Mouse (Mus musculus): ENCODE data around the gene Klf6. TPM values are rescaled to one million over a fixed set of nuclear protein-coding genes. Genes with fewer than 3 reads are reported as not detected.

Gene Klf6
- polyA plus RNA-seq, 1 experiment from 2014 or later: 23.9 TPM

GRCm38 (mm10) chr13:5847736-5848135, 13.5 kb upstream of the Klf6 start:
- ATAC-seq (ENCODE audit: insufficient number of reproducible peaks, low FRiP score, low TSS enrichment, low read depth) (no peak), DNase-seq (ENCODE audit: low spot score) (no peak)
- no peak overlapping the region for H3K4me3 ChIP-seq (ENCODE audit: low read depth, low read length)
- H3K27me3 ChIP-seq (ENCODE audit: control insufficient read depth, insufficient read depth, low read length): no peaks in the 10 kb centered on the region
- H3K9ac ChIP-seq (ENCODE audit: low read length): no peak overlapping the region
- H3K9me3 ChIP-seq (ENCODE audit: control insufficient read depth, low read length): no peaks in the 10 kb centered on the region
- WGBS: 46% methylated on average over 2 of the region's 2 CpGs
- H3K36me3 ChIP-seq (ENCODE audit: control insufficient read depth, insufficient read depth, low read length): no peaks in the 10 kb centered on the region
- no peak overlapping the region for H3K27ac ChIP-seq (replicated peaks; ENCODE audit: low read depth, low read length)
- H3K4me1 ChIP-seq (ENCODE audit: control insufficient read depth, insufficient read depth, low read length): no peaks in the 10 kb centered on the region
- no peak overlapping the region for H3K4me2 ChIP-seq (ENCODE audit: low read depth, severe bottlenecking)

GRCm38 (mm10) chr13:5860651-5861156, 578 bp upstream of the Klf6 start:
- ATAC-seq (ENCODE audit: insufficient number of reproducible peaks, low FRiP score, low TSS enrichment, low read depth) (peak; percentile 59), DNase-seq (ENCODE audit: low spot score) (no peak)
- H3K36me3 ChIP-seq (ENCODE audit: control insufficient read depth, insufficient read depth, low read length): no peaks in the 10 kb centered on the region
- WGBS: under 1% methylated on average over 27 of the region's 27 CpGs
- peak overlapping the region; percentile 48 for H3K4me3 ChIP-seq (ENCODE audit: low read depth, low read length)
- no peaks in the 10 kb centered on the region for H3K27me3 ChIP-seq (ENCODE audit: control insufficient read depth, insufficient read depth, low read length)
- no peaks in the 10 kb centered on the region for H3K9me3 ChIP-seq (ENCODE audit: control insufficient read depth, low read length)
- H3K4me2 ChIP-seq (ENCODE audit: low read depth, severe bottlenecking): peak overlapping the region; percentile 61
- peak overlapping the region; percentile 90 for H3K27ac ChIP-seq (replicated peaks; ENCODE audit: low read depth, low read length)
- peak overlapping the region; percentile 84 for H3K9ac ChIP-seq (ENCODE audit: low read length)
- H3K4me1 ChIP-seq (ENCODE audit: control insufficient read depth, insufficient read depth, low read length): no peaks in the 10 kb centered on the region

- Histone ChIP-seq H3K4me1 (ENCODE audit: control insufficient read depth, insufficient read depth, low read length) (no peaks in the 10 kb centered on the region), H3K27ac (replicated peaks; ENCODE audit: low read depth, low read length) (no peak overlapping the region; the same call in 1 of the 2 replicates), H3K9me3 (ENCODE audit: control insufficient read depth, low read length) (no peaks in the 10 kb centered on the region), H3K9ac (ENCODE audit: low read length) (peak overlapping the region; percentile 68), H3K4me3 (ENCODE audit: low read depth, low read length) (peak overlapping the region; percentile 48), H3K36me3 (ENCODE audit: control insufficient read depth, insufficient read depth, low read length) (peaks cover 3% of the 10 kb centered on the region; the same call in 1 of the 2 replicates), H3K4me2 (ENCODE audit: low read depth, severe bottlenecking) (peak overlapping the region; percentile 51), H3K27me3 (ENCODE audit: control insufficient read depth, insufficient read depth, low read length) (no peaks in the 10 kb centered on the region)
- under 1% methylated on average over 20 of the region's 20 CpGs for WGBS
- DNase-seq (ENCODE audit: low spot score): peak; percentile 40
- ATAC-seq (ENCODE audit: insufficient number of reproducible peaks, low FRiP score, low TSS enrichment, low read depth): no peak
These were observed 832 bp downstream of the Klf6 start for GRCm38 (mm10) chr13:5862003-5862625.

GRCm38 (mm10) chr13:5862626-5863407, 1.5 kb downstream of the Klf6 start:
- Histone ChIP-seq H3K4me3 (ENCODE audit: low read depth, low read length) (peak overlapping the region; percentile 48), H3K27ac (replicated peaks; ENCODE audit: low read depth, low read length) (no peak overlapping the region), H3K9ac (ENCODE audit: low read length) (peak overlapping the region; percentile 44), H3K36me3 (ENCODE audit: control insufficient read depth, insufficient read depth, low read length) (peaks cover 6% of the 10 kb centered on the region; the same call in 1 of the 2 replicates), H3K9me3 (ENCODE audit: control insufficient read depth, low read length) (no peaks in the 10 kb centered on the region), H3K4me2 (ENCODE audit: low read depth, severe bottlenecking) (peak overlapping the region; percentile 51), H3K4me1 (ENCODE audit: control insufficient read depth, insufficient read depth, low read length) (no peaks in the 10 kb centered on the region), H3K27me3 (ENCODE audit: control insufficient read depth, insufficient read depth, low read length) (no peaks in the 10 kb centered on the region)
- peak; percentile 30 for DNase-seq (ENCODE audit: low spot score)
- WGBS: 8% methylated on average over 16 of the region's 16 CpGs
- ATAC-seq (ENCODE audit: insufficient number of reproducible peaks, low FRiP score, low TSS enrichment, low read depth): no peak

- H3K27me3 ChIP-seq (ENCODE audit: control insufficient read depth, insufficient read depth, low read length): no peaks in the 10 kb centered on the region
- no peaks in the 10 kb centered on the region for H3K4me1 ChIP-seq (ENCODE audit: control insufficient read depth, insufficient read depth, low read length)
- H3K27ac ChIP-seq (replicated peaks; ENCODE audit: low read depth, low read length): no peak overlapping the region
- peaks cover 7% of the 10 kb centered on the region; the same call in 1 of the 2 replicates for H3K36me3 ChIP-seq (ENCODE audit: control insufficient read depth, insufficient read depth, low read length)
- H3K9ac ChIP-seq (ENCODE audit: low read length): peak overlapping the region; percentile 44; the same call in 1 of the 2 replicates
- peak overlapping the region; percentile 51 for H3K4me2 ChIP-seq (ENCODE audit: low read depth, severe bottlenecking)
- H3K9me3 ChIP-seq (ENCODE audit: control insufficient read depth, low read length): no peaks in the 10 kb centered on the region
- peak overlapping the region; percentile 48 for H3K4me3 ChIP-seq (ENCODE audit: low read depth, low read length)
- WGBS: 16% methylated on average over 5 of the region's 5 CpGs
- DNase-seq (ENCODE audit: low spot score) (no peak), ATAC-seq (ENCODE audit: insufficient number of reproducible peaks, low FRiP score, low TSS enrichment, low read depth) (no peak)
These were observed 2.2 kb downstream of the Klf6 start for GRCm38 (mm10) chr13:5863408-5863891.

- H3K27ac ChIP-seq (replicated peaks; ENCODE audit: low read depth, low read length): no peak overlapping the region
- no peaks in the 10 kb centered on the region for H3K27me3 ChIP-seq (ENCODE audit: control insufficient read depth, insufficient read depth, low read length)
- H3K36me3 ChIP-seq (ENCODE audit: control insufficient read depth, insufficient read depth, low read length): peaks cover 7% of the 10 kb centered on the region; the same call in 1 of the 2 replicates
- DNase-seq (ENCODE audit: low spot score) (no peak), ATAC-seq (ENCODE audit: insufficient number of reproducible peaks, low FRiP score, low TSS enrichment, low read depth) (no peak)
- H3K4me3 ChIP-seq (ENCODE audit: low read depth, low read length): 0 out of 2 replicates have a peak overlapping the region, but pooled peaks have one; percentile 2
- H3K4me2 ChIP-seq (ENCODE audit: low read depth, severe bottlenecking): no peak overlapping the region
- H3K9me3 ChIP-seq (ENCODE audit: control insufficient read depth, low read length): no peaks in the 10 kb centered on the region
- H3K4me1 ChIP-seq (ENCODE audit: control insufficient read depth, insufficient read depth, low read length): no peaks in the 10 kb centered on the region
- no peak overlapping the region for H3K9ac ChIP-seq (ENCODE audit: low read length)
- WGBS: 73% methylated on average over 10 of the region's 10 CpGs
These were observed 3.2 kb downstream of the Klf6 start for GRCm38 (mm10) chr13:5864265-5865097.

GRCm38 (mm10) chr13:5865098-5865415, 3.8 kb downstream of the Klf6 start:
- Histone ChIP-seq H3K9me3 (ENCODE audit: control insufficient read depth, low read length) (no peaks in the 10 kb centered on the region), H3K4me1 (ENCODE audit: control insufficient read depth, insufficient read depth, low read length) (no peaks in the 10 kb centered on the region), H3K4me2 (ENCODE audit: low read depth, severe bottlenecking) (no peak overlapping the region), H3K9ac (ENCODE audit: low read length) (no peak overlapping the region), H3K27me3 (ENCODE audit: control insufficient read depth, insufficient read depth, low read length) (no peaks in the 10 kb centered on the region), H3K4me3 (ENCODE audit: low read depth, low read length) (no peak overlapping the region), H3K36me3 (ENCODE audit: control insufficient read depth, insufficient read depth, low read length) (peaks cover 7% of the 10 kb centered on the region; the same call in 1 of the 2 replicates), H3K27ac (replicated peaks; ENCODE audit: low read depth, low read length) (no peak overlapping the region)
- no peak for ATAC-seq (ENCODE audit: insufficient number of reproducible peaks, low FRiP score, low TSS enrichment, low read depth)
- 91% methylated on average over 9 of the region's 9 CpGs for WGBS
- no peak for DNase-seq (ENCODE audit: low spot score)

- WGBS: 77% methylated on average over 6 of the region's 6 CpGs
- no peak overlapping the region for H3K27ac ChIP-seq (replicated peaks; ENCODE audit: low read depth, low read length)
- H3K4me2 ChIP-seq (ENCODE audit: low read depth, severe bottlenecking): no peak overlapping the region
- H3K36me3 ChIP-seq (ENCODE audit: control insufficient read depth, insufficient read depth, low read length): peaks cover 7% of the 10 kb centered on the region; the same call in 1 of the 2 replicates
- H3K27me3 ChIP-seq (ENCODE audit: control insufficient read depth, insufficient read depth, low read length): no peaks in the 10 kb centered on the region
- 0 out of 2 replicates have a peak, but pooled peaks cover 2% of the 10 kb centered on the region for H3K4me1 ChIP-seq (ENCODE audit: control insufficient read depth, insufficient read depth, low read length)
- DNase-seq (ENCODE audit: low spot score): no peak
- ATAC-seq (ENCODE audit: insufficient number of reproducible peaks, low FRiP score, low TSS enrichment, low read depth): no peak
- no peak overlapping the region for H3K9ac ChIP-seq (ENCODE audit: low read length)
- no peaks in the 10 kb centered on the region for H3K9me3 ChIP-seq (ENCODE audit: control insufficient read depth, low read length)
- no peak overlapping the region for H3K4me3 ChIP-seq (ENCODE audit: low read depth, low read length)
These were observed 4.8 kb downstream of the Klf6 start for GRCm38 (mm10) chr13:5866091-5866490.
